ENCODE assay signal across 8 mouse cellular contexts in the genomic region with DNA sequence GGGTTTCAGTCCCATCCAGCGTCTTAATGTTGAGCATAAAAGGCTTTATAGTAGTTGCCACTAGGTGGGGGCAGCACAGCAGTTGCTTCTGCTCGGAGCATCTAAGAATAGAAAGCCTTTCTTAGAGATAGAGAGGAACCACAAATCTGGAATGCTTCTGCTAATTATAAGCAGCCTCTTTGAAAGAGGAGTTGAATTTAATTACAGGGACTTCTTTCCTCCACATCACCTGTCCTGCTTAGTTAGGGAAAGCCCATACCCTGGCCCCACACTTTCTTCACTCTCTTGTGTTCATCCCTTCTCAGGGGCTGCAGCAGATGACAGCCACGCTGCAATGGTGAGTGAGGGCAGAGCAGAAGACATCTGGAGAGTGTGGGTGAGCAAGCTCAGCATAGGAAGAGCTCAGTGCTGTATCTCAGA. TPM values are rescaled to one million over a fixed set of nuclear protein-coding genes. Genes with fewer than 3 reads are reported as not detected.
DNase-seq lines count a peak whose midpoint lies in the region; ATAC-seq lines count a peak whose summit lies in the region.

No protein-coding gene starts in this region.

- no peak overlapping the region for H3K4me3 ChIP-seq in heart, embryonic 11.5 days (ENCODE audit: low read depth, low read length)

- H3K4me2 ChIP-seq in heart, embryonic 11.5 days = no peak overlapping the region

- H3K4me1 ChIP-seq in heart, embryonic 11.5 days (ENCODE audit: control insufficient read depth, insufficient read depth, low read length) = peaks cover 3% of the 10 kb centered on the region; the same call in 1 of the 2 replicates

- intact Hi-C loops in heart, postnatal 10 days (cut with DNase I) = no loop called here
- intact Hi-C loops in left cerebral cortex, postnatal 4 days (cut with DNase I) = loop anchor here (5.0 kb wide), 2 partner anchors 99 to 114 kb away; partner anchors contain the start of gene Myo16

- peak; percentile 23 to 29 for DNase-seq in heart, postnatal 10 days
- DNase-seq in NIH3T3 (ENCODE audit: low read depth) = peak; percentile 36
- DNase-seq in frontal cortex, postnatal 25 days (ENCODE audit: low spot score in 2 of 2) = peak; percentile 27 to 43
- DNase-seq in left cerebral cortex, postnatal 4 days = peak; percentile 62
- peak; percentile 80 for DNase-seq in telencephalon, adult 2 months (ENCODE audit: low read depth, low spot score)
- DNase-seq in thymus, postnatal 25 days = no peak

- no peak for ATAC-seq in heart, embryonic 11.5 days (replicated peaks; ENCODE audit: insufficient number of reproducible peaks, low FRiP score, low TSS enrichment)
- no peak for ATAC-seq in erythroblast, adult 5-6 weeks (replicated peaks; ENCODE audit: low FRiP score, poor library complexity, severe bottlenecking)

- 9% methylated on average over 3 of the region's 3 CpGs for WGBS in heart, embryonic 11.5 days (ENCODE audit: insufficient replicate concordance)

- no peaks in the 10 kb centered on the region for H3K9me3 ChIP-seq in heart, embryonic 11.5 days (replicated peaks; ENCODE audit: control insufficient read depth, low read length)

- H3K27ac ChIP-seq in heart, embryonic 11.5 days (ENCODE audit: low read depth, low read length) = no peak overlapping the region

- 0 out of 2 replicates have a peak, but pooled peaks cover 2% of the 10 kb centered on the region for H3K27me3 ChIP-seq in heart, embryonic 11.5 days (ENCODE audit: control insufficient read depth, insufficient read depth, low read length)

- H3K36me3 ChIP-seq in heart, embryonic 11.5 days (ENCODE audit: control insufficient read depth, insufficient read depth, low read length) = no peaks in the 10 kb centered on the region

- H3K9ac ChIP-seq in heart, embryonic 11.5 days (ENCODE audit: low read depth, low read length) = no peak overlapping the region

RNA-seq across cellular contexts. Expression of gene Tnfsf13b, which starts 47.3 kb away (rescaled TPM):
- total RNA-seq in heart, postnatal 10 days (2021) = 1 to 10 TPM; 3.9 to 6.4 TPM
- 0.40 TPM in 1 of 2 replicates, not detected in the other for polyA plus RNA-seq in heart, embryonic 11.5 days (2014; fragmentation: Nextera tagmentation; extraction: Ambion mirVana)
- 1 to 10 TPM; 1.8 to 1.9 TPM for total RNA-seq in left cerebral cortex, postnatal 4 days (2021)
- total RNA-seq in erythroblast, adult 5-6 weeks (2015; ENCODE audit: low replicate concordance) = 11.1 and 18.8 TPM in 2 replicates
- total RNA-seq in erythroblast, adult 5-6 weeks (2017; ENCODE audit: low replicate concordance) = 3.8 and 6.7 TPM in 2 replicates
